Mouse (Mus musculus): ENCODE results near the gene Mup17.
A peak's percentile ranks its signal among the peaks of the same experiment; 100 is the strongest.
"Not testable (repeated sequence)": the region's sequence is repeated elsewhere in the genome, so short reads cannot be mapped to it uniquely, and the experiment has no call there.

Gene Mup17

DNA sequence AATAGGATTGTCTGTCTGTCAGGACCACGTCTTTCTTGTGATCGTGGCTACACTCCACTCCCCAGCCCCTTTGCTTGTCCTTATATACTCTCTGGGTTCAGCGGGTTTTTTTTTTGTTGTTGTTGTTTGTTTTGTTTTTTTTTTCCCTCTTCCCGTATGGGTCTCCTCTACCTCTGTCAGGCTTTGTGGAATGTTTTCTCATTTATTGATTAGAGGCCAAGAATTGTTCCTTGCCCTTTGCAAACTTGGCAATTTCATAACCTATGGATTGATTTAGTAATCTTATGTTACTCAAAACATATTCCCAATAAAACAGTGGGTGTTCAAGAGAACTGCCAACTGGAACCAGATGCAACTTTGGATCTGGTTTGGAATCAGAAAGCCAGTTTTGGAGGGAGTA lies at the start of gene Mup17:
Gene Mup17 (minus strand): TSS at position 101 of the 400 bp plus-strand sequence.
- not testable (repeated sequence) for DNase-seq (ENCODE audit: low read depth, low spot score)

DNA sequence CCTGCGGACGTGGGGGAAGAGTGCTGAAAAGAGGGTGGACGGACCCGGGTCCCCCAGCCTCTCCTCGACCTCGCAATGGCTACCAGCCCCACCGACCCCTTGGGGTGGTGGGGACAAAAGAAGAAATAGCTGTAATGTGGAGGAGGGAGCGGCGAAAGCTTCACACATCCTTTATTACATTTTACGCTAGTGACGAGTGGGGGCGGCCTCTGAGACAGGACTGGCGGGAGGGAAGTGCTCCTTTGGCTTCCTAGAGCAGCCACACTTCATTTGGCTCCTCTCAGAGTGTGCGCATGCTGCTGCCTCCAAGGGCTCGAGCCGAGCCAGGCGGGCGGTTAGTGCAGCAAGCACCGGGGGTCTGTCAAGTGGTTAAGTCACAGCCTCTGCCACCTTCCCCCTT lies 24.1 kb downstream of the Mup17 start:
- DNase-seq (ENCODE audit: low read depth, low spot score): not testable (repeated sequence)

DNA sequence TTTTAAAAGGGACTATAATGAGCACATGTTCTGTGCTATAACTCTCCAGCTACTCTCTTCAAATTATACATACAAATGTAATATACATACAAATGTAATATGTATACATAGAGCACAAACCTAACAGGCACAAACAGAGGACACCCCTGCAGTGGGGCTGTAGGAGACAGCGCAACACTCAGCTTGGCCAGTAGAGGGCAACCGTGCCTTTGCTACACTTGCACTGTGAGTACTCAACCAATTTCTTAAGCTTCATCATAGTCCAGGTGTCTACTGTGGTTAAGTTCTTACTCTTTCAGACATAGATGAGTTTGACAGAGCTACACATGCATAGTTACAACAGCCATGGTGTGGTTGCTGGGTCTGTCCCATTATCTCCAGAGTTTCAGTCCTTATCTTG lies 39.8 kb downstream of the Mup17 start:
- DNase-seq (ENCODE audit: low read depth, low spot score): peak; percentile 1
